Mouse (Mus musculus): ENCODE measurements around the gene Dda1.
A peak's percentile ranks its signal among the peaks of the same experiment; 100 is the strongest.
"Not testable (repeated sequence)": the region's sequence is repeated elsewhere in the genome, so short reads cannot be mapped to it uniquely, and the experiment has no call there.

Gene Dda1

GRCm38 (mm10) chr8:71468916-71469315 lies at the start of gene Dda1:
Gene Dda1, plus strand, starts transcription at chr8:71469199.
- DNase-seq: peak; percentile 96 to 97

GRCm38 (mm10) chr8:71422121-71422520 lies 46.9 kb upstream of the Dda1 start:
- DNase-seq: no peak

- not testable (repeated sequence) for DNase-seq
Measured at GRCm38 (mm10) chr8:71432935-71433334, 36.1 kb upstream of the Dda1 start.

- DNase-seq: no peak
Measured at GRCm38 (mm10) chr8:71437041-71437440, 32.0 kb upstream of the Dda1 start.

- DNase-seq: peak; percentile 82 to 84
Measured at GRCm38 (mm10) chr8:71441404-71441803, 27.6 kb upstream of the Dda1 start.

GRCm38 (mm10) chr8:71445096-71445495 lies 23.9 kb upstream of the Dda1 start:
- DNase-seq: no peak

- DNase-seq: no peak
Measured at GRCm38 (mm10) chr8:71451337-71451736, 17.7 kb upstream of the Dda1 start.

- DNase-seq: no peak
Measured at GRCm38 (mm10) chr8:71451777-71452176, 17.2 kb upstream of the Dda1 start.

- no peak for DNase-seq
Measured at GRCm38 (mm10) chr8:71452669-71453068, 16.3 kb upstream of the Dda1 start.

GRCm38 (mm10) chr8:71454668-71455067 lies 14.3 kb upstream of the Dda1 start:
- no peak for DNase-seq

GRCm38 (mm10) chr8:71456906-71457305 lies 12.1 kb upstream of the Dda1 start:
- DNase-seq: no peak

- DNase-seq: no peak
Measured at GRCm38 (mm10) chr8:71457659-71458270, 11.2 kb upstream of the Dda1 start.

GRCm38 (mm10) chr8:71460716-71461115 lies 8.3 kb upstream of the Dda1 start:
- DNase-seq: no peak

GRCm38 (mm10) chr8:71461152-71461840 lies 7.7 kb upstream of the Dda1 start:
- no peak for DNase-seq

- DNase-seq: no peak
Measured at GRCm38 (mm10) chr8:71462191-71462590, 6.8 kb upstream of the Dda1 start.

GRCm38 (mm10) chr8:71462786-71463185 lies 6.2 kb upstream of the Dda1 start:
- peak; percentile 70 to 75 for DNase-seq

GRCm38 (mm10) chr8:71463188-71464033 lies 5.6 kb upstream of the Dda1 start, which contains the start of gene Abhd8:
Gene Abhd8, minus strand, starts transcription at chr8:71463655.
- peak; percentile 93 for DNase-seq

GRCm38 (mm10) chr8:71464513-71465500 lies 4.2 kb upstream of the Dda1 start, which contains the start of gene Mrpl34:
Gene Mrpl34, plus strand, starts transcription at chr8:71464959.
- DNase-seq: peak; percentile 98 to 99

GRCm38 (mm10) chr8:71465733-71466132 lies 3.3 kb upstream of the Dda1 start:
- DNase-seq: no peak

- no peak for DNase-seq
Measured at GRCm38 (mm10) chr8:71466198-71466597, 2.8 kb upstream of the Dda1 start.

GRCm38 (mm10) chr8:71467201-71467600 lies 1.8 kb upstream of the Dda1 start:
- no peak for DNase-seq

- no peak for DNase-seq
Measured at GRCm38 (mm10) chr8:71468001-71468400, 998 bp upstream of the Dda1 start.
